Comparison of ENCODE assay signal across 15 mouse cellular contexts in genomic region chr10:61736671-61737078, GRCm38 (mm10). TPM values are rescaled to one million over a fixed set of nuclear protein-coding genes. Genes with fewer than 3 reads are reported as not detected.
A peak's percentile ranks its signal among the peaks of the same experiment; 100 is the strongest.
DNase-seq lines count a peak whose midpoint lies in the region; ATAC-seq and TF ChIP-seq lines count a peak whose summit lies in the region.
"Had no signal": no experiment of that assay in that cellular context is flagged by ENCODE, and none has a peak within 500 bp of the region (broad histone marks: within the 10 kb centered on the region; RNA-seq: fewer than 3 reads in every experiment).

No protein-coding gene starts in this region.

- TF ChIP-seq CTCF in forebrain, postnatal 0 days (IDR thresholded peaks at IDR 0.05; ENCODE audit: low read depth): no peak

- no peak overlapping the region for H3K4me2 ChIP-seq in forebrain, embryonic 13.5 days
- no peak overlapping the region for H3K4me2 ChIP-seq in midbrain, embryonic 12.5 days (replicated peaks)
- no peak overlapping the region for H3K4me2 ChIP-seq in forebrain, postnatal 0 days (ENCODE audit: low read depth)
- no peak overlapping the region for H3K4me2 ChIP-seq in midbrain, embryonic 16.5 days (ENCODE audit: low read length)
- H3K4me2 ChIP-seq: embryonic facial prominence, embryonic 15.5 days; heart, embryonic 13.5 days; liver, embryonic 13.5 days had no signal

- H3K4me1 ChIP-seq in forebrain, embryonic 13.5 days: no peaks in the 10 kb centered on the region
- no peaks in the 10 kb centered on the region for H3K4me1 ChIP-seq in forebrain, embryonic 10.5 days
- no peaks in the 10 kb centered on the region for H3K4me1 ChIP-seq in midbrain, embryonic 12.5 days
- H3K4me1 ChIP-seq in midbrain, embryonic 10.5 days: no peaks in the 10 kb centered on the region
- no peaks in the 10 kb centered on the region for H3K4me1 ChIP-seq in forebrain, postnatal 0 days (ENCODE audit: insufficient read depth)
- no peaks in the 10 kb centered on the region for H3K4me1 ChIP-seq in midbrain, embryonic 16.5 days (ENCODE audit: control insufficient read depth, insufficient read depth, low read length)
- H3K4me1 ChIP-seq: embryonic facial prominence, embryonic 15.5 days; heart, embryonic 13.5 days; liver, embryonic 13.5 days had no signal

- ATAC-seq in forebrain, embryonic 13.5 days: peak; percentile 58
- ATAC-seq in midbrain, embryonic 12.5 days (ENCODE audit: low FRiP score, low read depth): no peak
- ATAC-seq in forebrain, postnatal 0 days: peak; percentile 77
- peak; percentile 31; the same call in 1 of the 2 replicates for ATAC-seq in midbrain, embryonic 16.5 days

- DNase-seq in forebrain, embryonic 10.5 days (ENCODE audit: extremely low spot score, low spot score): no peak
- no peak for DNase-seq in midbrain, embryonic 10.5 days (ENCODE audit: low spot score)
- DNase-seq in forebrain, postnatal 0 days: peak; percentile 64
- DNase-seq in urinary bladder, postnatal 4 days (ENCODE audit: low spot score in 2 of 2): no peak
- no peak for DNase-seq in thymus, postnatal 4 days
- DNase-seq: adrenal gland, adult 2 months; cerebellum, postnatal 25 days; kidney, adult 9 months; liver, embryonic 13.5 days; lung, postnatal 14 days had no signal

- H3K9me3 ChIP-seq in forebrain, embryonic 13.5 days (replicated peaks): no peaks in the 10 kb centered on the region
- H3K9me3 ChIP-seq in forebrain, embryonic 10.5 days: no peaks in the 10 kb centered on the region
- no peaks in the 10 kb centered on the region for H3K9me3 ChIP-seq in midbrain, embryonic 12.5 days
- H3K9me3 ChIP-seq in midbrain, embryonic 10.5 days (replicated peaks): no peaks in the 10 kb centered on the region
- no peaks in the 10 kb centered on the region for H3K9me3 ChIP-seq in forebrain, postnatal 0 days (ENCODE audit: low read length)
- H3K9me3 ChIP-seq in midbrain, embryonic 16.5 days (replicated peaks; ENCODE audit: control insufficient read depth, low read length, poor library complexity, severe bottlenecking): no peaks in the 10 kb centered on the region
- H3K9me3 ChIP-seq: embryonic facial prominence, embryonic 15.5 days; heart, embryonic 13.5 days; liver, embryonic 13.5 days had no signal

- no peaks in the 10 kb centered on the region for H3K27me3 ChIP-seq in forebrain, embryonic 13.5 days
- H3K27me3 ChIP-seq in forebrain, embryonic 10.5 days (ENCODE audit: poor library complexity, severe bottlenecking): no peaks in the 10 kb centered on the region
- no peaks in the 10 kb centered on the region for H3K27me3 ChIP-seq in midbrain, embryonic 12.5 days
- H3K27me3 ChIP-seq in midbrain, embryonic 10.5 days (ENCODE audit: low read depth, poor library complexity, severe bottlenecking): no peaks in the 10 kb centered on the region
- H3K27me3 ChIP-seq in forebrain, postnatal 0 days (ENCODE audit: insufficient read depth, low read length): no peaks in the 10 kb centered on the region
- H3K27me3 ChIP-seq in midbrain, embryonic 16.5 days (ENCODE audit: control insufficient read depth, insufficient read depth, low read depth, low read length): no peaks in the 10 kb centered on the region
- H3K27me3 ChIP-seq: embryonic facial prominence, embryonic 15.5 days; heart, embryonic 13.5 days; liver, embryonic 13.5 days had no signal

- H3K36me3 ChIP-seq in forebrain, embryonic 13.5 days (ENCODE audit: poor library complexity, severe bottlenecking): peaks cover 53% of the 10 kb centered on the region
- H3K36me3 ChIP-seq in forebrain, embryonic 10.5 days (replicated peaks): peaks cover 55% of the 10 kb centered on the region
- H3K36me3 ChIP-seq in midbrain, embryonic 12.5 days: peaks cover 46% of the 10 kb centered on the region
- peaks cover 53% of the 10 kb centered on the region for H3K36me3 ChIP-seq in midbrain, embryonic 10.5 days
- H3K36me3 ChIP-seq in forebrain, postnatal 0 days (ENCODE audit: insufficient read depth): peaks cover 38% of the 10 kb centered on the region
- H3K36me3 ChIP-seq in midbrain, embryonic 16.5 days (ENCODE audit: control insufficient read depth, insufficient read depth, low read length): peaks cover 18% of the 10 kb centered on the region
- H3K36me3 ChIP-seq: liver, embryonic 13.5 days had no signal

- peak overlapping the region; percentile 68 for H3K27ac ChIP-seq in forebrain, embryonic 13.5 days
- no peak overlapping the region for H3K27ac ChIP-seq in forebrain, embryonic 10.5 days
- 0 out of 2 replicates have a peak overlapping the region, but pooled peaks have one; percentile 2 for H3K27ac ChIP-seq in midbrain, embryonic 12.5 days (replicated peaks)
- no peak overlapping the region for H3K27ac ChIP-seq in midbrain, embryonic 10.5 days (replicated peaks)
- H3K27ac ChIP-seq in forebrain, postnatal 0 days (ENCODE audit: low read depth, low read length): peak overlapping the region; percentile 81
- peak overlapping the region; percentile 0; the same call in 1 of the 2 replicates for H3K27ac ChIP-seq in midbrain, embryonic 16.5 days (ENCODE audit: low read length)
- H3K27ac ChIP-seq: embryonic facial prominence, embryonic 15.5 days; heart, embryonic 13.5 days; liver, embryonic 13.5 days had no signal

- H3K9ac ChIP-seq in forebrain, embryonic 13.5 days: no peak overlapping the region
- H3K9ac ChIP-seq in midbrain, embryonic 12.5 days (replicated peaks): no peak overlapping the region
- H3K9ac ChIP-seq in forebrain, postnatal 0 days: no peak overlapping the region
- no peak overlapping the region for H3K9ac ChIP-seq in midbrain, embryonic 16.5 days (ENCODE audit: low read depth, low read length)
- H3K9ac ChIP-seq: embryonic facial prominence, embryonic 15.5 days; heart, embryonic 13.5 days; liver, embryonic 13.5 days had no signal

- WGBS in forebrain, embryonic 13.5 days: 74% methylated on average over 10 of the region's 10 CpGs
- WGBS in forebrain, embryonic 10.5 days: 82% methylated on average over 10 of the region's 10 CpGs
- 77% methylated on average over 10 of the region's 10 CpGs for WGBS in midbrain, embryonic 12.5 days
- 83% methylated on average over 10 of the region's 10 CpGs for WGBS in midbrain, embryonic 10.5 days
- WGBS in forebrain, postnatal 0 days: 57% methylated on average over 10 of the region's 10 CpGs
- WGBS in midbrain, embryonic 16.5 days: 72% methylated on average over 10 of the region's 10 CpGs

- H3K4me3 ChIP-seq in forebrain, embryonic 13.5 days: no peak overlapping the region
- no peak overlapping the region for H3K4me3 ChIP-seq in forebrain, embryonic 10.5 days
- H3K4me3 ChIP-seq in midbrain, embryonic 12.5 days: no peak overlapping the region
- H3K4me3 ChIP-seq in midbrain, embryonic 10.5 days: no peak overlapping the region
- no peak overlapping the region for H3K4me3 ChIP-seq in forebrain, postnatal 0 days (ENCODE audit: low read depth, low read length)
- no peak overlapping the region for H3K4me3 ChIP-seq in midbrain, embryonic 16.5 days (ENCODE audit: low read depth, low read length)
- H3K4me3 ChIP-seq: embryonic facial prominence, embryonic 15.5 days; heart, embryonic 13.5 days; liver, embryonic 13.5 days had no signal

RNA-seq across cellular contexts. Expression of gene Aifm2, which starts 21.6 kb away (rescaled TPM):
- 5.0 and 5.1 TPM in 2 replicates for polyA plus RNA-seq in forebrain, embryonic 13.5 days (2015; fragmentation: Nextera tagmentation; extraction: Ambion mirVana)
- polyA plus RNA-seq in forebrain, embryonic 10.5 days (2016; fragmentation: Nextera tagmentation; extraction: Ambion mirVana): 8.9 and 9.2 TPM in 2 replicates
- polyA plus RNA-seq in midbrain, embryonic 12.5 days (2016; fragmentation: Nextera tagmentation; extraction: Ambion mirVana): 6.7 and 7.3 TPM in 2 replicates
- polyA plus RNA-seq in midbrain, embryonic 10.5 days (2016; fragmentation: Nextera tagmentation; extraction: Ambion mirVana): 5.2 and 7.0 TPM in 2 replicates
- 11.5 and 13.0 TPM in 2 replicates for total RNA-seq in forebrain, postnatal 0 days (2014; rRNA removed)
- 8.4 and 11.7 TPM in 2 replicates for polyA plus RNA-seq in forebrain, postnatal 0 days (2015; fragmentation: Nextera tagmentation; extraction: Ambion mirVana)
- 13.2 and 13.9 TPM in 2 replicates for polyA plus RNA-seq in midbrain, embryonic 16.5 days (2015; fragmentation: Nextera tagmentation; extraction: Ambion mirVana)

RNA-seq across cellular contexts. Expression of gene Tysnd1, which starts 41.4 kb away (rescaled TPM):
- polyA plus RNA-seq in forebrain, embryonic 13.5 days (2015; fragmentation: Nextera tagmentation; extraction: Ambion mirVana): 18.0 and 18.4 TPM in 2 replicates
- polyA plus RNA-seq in forebrain, embryonic 10.5 days (2016; fragmentation: Nextera tagmentation; extraction: Ambion mirVana): 25.5 and 26.3 TPM in 2 replicates
- polyA plus RNA-seq in midbrain, embryonic 12.5 days (2016; fragmentation: Nextera tagmentation; extraction: Ambion mirVana): 30.9 and 33.2 TPM in 2 replicates
- 27.4 and 28.7 TPM in 2 replicates for polyA plus RNA-seq in midbrain, embryonic 10.5 days (2016; fragmentation: Nextera tagmentation; extraction: Ambion mirVana)
- total RNA-seq in forebrain, postnatal 0 days (2014; rRNA removed): 50.5 and 56.8 TPM in 2 replicates
- polyA plus RNA-seq in forebrain, postnatal 0 days (2015; fragmentation: Nextera tagmentation; extraction: Ambion mirVana): 34.0 and 34.4 TPM in 2 replicates
- polyA plus RNA-seq in midbrain, embryonic 16.5 days (2015; fragmentation: Nextera tagmentation; extraction: Ambion mirVana): 21.4 and 21.9 TPM in 2 replicates

RNA-seq across cellular contexts. Expression of gene H2afy2, which starts 47.3 kb away (rescaled TPM):
- 321 and 326 TPM in 2 replicates for polyA plus RNA-seq in forebrain, embryonic 13.5 days (2015; fragmentation: Nextera tagmentation; extraction: Ambion mirVana)
- polyA plus RNA-seq in forebrain, embryonic 10.5 days (2016; fragmentation: Nextera tagmentation; extraction: Ambion mirVana): 327 and 330 TPM in 2 replicates
- 359 and 366 TPM in 2 replicates for polyA plus RNA-seq in midbrain, embryonic 12.5 days (2016; fragmentation: Nextera tagmentation; extraction: Ambion mirVana)
- polyA plus RNA-seq in midbrain, embryonic 10.5 days (2016; fragmentation: Nextera tagmentation; extraction: Ambion mirVana): 309 and 330 TPM in 2 replicates
- 129 and 143 TPM in 2 replicates for total RNA-seq in forebrain, postnatal 0 days (2014; rRNA removed)
- 175 and 191 TPM in 2 replicates for polyA plus RNA-seq in forebrain, postnatal 0 days (2015; fragmentation: Nextera tagmentation; extraction: Ambion mirVana)
- polyA plus RNA-seq in midbrain, embryonic 16.5 days (2015; fragmentation: Nextera tagmentation; extraction: Ambion mirVana): 296 and 334 TPM in 2 replicates

RNA-seq across cellular contexts. Expression of gene Sar1a, which starts 56.6 kb away (rescaled TPM):
- 205 and 216 TPM in 2 replicates for polyA plus RNA-seq in forebrain, embryonic 13.5 days (2015; fragmentation: Nextera tagmentation; extraction: Ambion mirVana)
- 225 and 226 TPM in 2 replicates for polyA plus RNA-seq in forebrain, embryonic 10.5 days (2016; fragmentation: Nextera tagmentation; extraction: Ambion mirVana)
- 203 and 228 TPM in 2 replicates for polyA plus RNA-seq in midbrain, embryonic 12.5 days (2016; fragmentation: Nextera tagmentation; extraction: Ambion mirVana)
- polyA plus RNA-seq in midbrain, embryonic 10.5 days (2016; fragmentation: Nextera tagmentation; extraction: Ambion mirVana): 232 and 244 TPM in 2 replicates
- 188 and 221 TPM in 2 replicates for total RNA-seq in forebrain, postnatal 0 days (2014; rRNA removed)
- polyA plus RNA-seq in forebrain, postnatal 0 days (2015; fragmentation: Nextera tagmentation; extraction: Ambion mirVana): 208 and 213 TPM in 2 replicates
- 197 and 202 TPM in 2 replicates for polyA plus RNA-seq in midbrain, embryonic 16.5 days (2015; fragmentation: Nextera tagmentation; extraction: Ambion mirVana)

Comparison
In these comparisons a context has a peak if more than half of its experiments do, and no peak if none do; other contexts are left out.
1. H3K27ac ChIP-seq: peak in forebrain, embryonic 13.5 days (single experiment), midbrain, embryonic 12.5 days (single experiment), forebrain, postnatal 0 days (single experiment) and midbrain, embryonic 16.5 days (single experiment); none in forebrain, embryonic 10.5 days (single experiment) and midbrain, embryonic 10.5 days (single experiment).